ENCODE assay signal across 23 mouse cellular contexts in the genomic region with DNA sequence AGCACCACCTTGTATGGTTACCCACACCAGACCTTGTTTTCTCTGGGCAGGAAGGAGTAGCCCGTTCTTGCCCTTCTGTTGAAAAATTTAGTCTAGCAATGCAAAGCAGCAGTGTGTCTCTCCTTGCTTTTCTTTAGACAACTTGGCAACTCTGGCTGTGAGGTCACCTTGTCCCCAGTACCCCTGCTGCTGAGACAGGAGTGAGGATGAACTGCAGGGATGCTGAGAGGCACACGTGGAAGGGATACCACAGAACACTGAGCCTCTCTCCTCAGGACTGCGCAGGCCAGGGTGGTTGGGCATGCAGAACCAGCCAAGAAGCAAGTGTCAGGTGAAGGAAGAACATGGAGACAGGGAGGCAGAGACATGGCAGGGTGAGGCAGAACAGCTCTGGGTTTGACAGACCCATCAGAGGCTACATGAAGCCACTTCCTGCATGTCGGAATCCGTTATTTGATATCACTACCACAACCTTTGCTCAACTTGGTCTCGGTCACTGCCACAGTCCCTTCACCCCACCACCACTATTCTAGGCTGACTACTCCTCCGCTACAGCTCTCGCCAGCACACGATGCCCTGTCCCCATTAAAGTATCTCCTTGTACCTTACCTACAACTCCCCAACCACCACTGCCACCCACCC.
DNase-seq lines count a peak whose midpoint lies in the region; ATAC-seq and TF ChIP-seq lines count a peak whose summit lies in the region.
"Had no signal": no experiment of that assay in that cellular context is flagged by ENCODE, and none has a peak within 500 bp of the region (broad histone marks: within the 10 kb centered on the region; RNA-seq: fewer than 3 reads in every experiment).

No protein-coding gene starts in this region.

- WGBS in hindbrain, postnatal 0 days: 88% methylated on average over 9 of the region's 9 CpGs
- 85% methylated on average over 9 of the region's 9 CpGs for WGBS in hindbrain, embryonic 10.5 days
- 88% methylated on average over 9 of the region's 9 CpGs for WGBS in midbrain, postnatal 0 days
- WGBS in heart, adult 2 months: 88% methylated on average over 9 of the region's 9 CpGs

- no peaks in the 10 kb centered on the region for H3K27me3 ChIP-seq in hindbrain, postnatal 0 days (ENCODE audit: insufficient read depth, low read length)
- H3K27me3 ChIP-seq in hindbrain, embryonic 10.5 days (ENCODE audit: insufficient read depth, poor library complexity, severe bottlenecking): no peaks in the 10 kb centered on the region
- H3K27me3 ChIP-seq in midbrain, postnatal 0 days (ENCODE audit: insufficient read depth, low read length): no peaks in the 10 kb centered on the region
- H3K27me3 ChIP-seq in heart, adult 2 months (ENCODE audit: control insufficient read depth, insufficient read depth, low read length): no peaks in the 10 kb centered on the region
- H3K27me3 ChIP-seq: limb, embryonic 15.5 days; liver, embryonic 15.5 days; lung, embryonic 15.5 days; midbrain, embryonic 12.5 days had no signal

- H3K4me3 ChIP-seq in hindbrain, postnatal 0 days (ENCODE audit: low read length): no peak overlapping the region
- H3K4me3 ChIP-seq in hindbrain, embryonic 10.5 days: no peak overlapping the region
- no peak overlapping the region for H3K4me3 ChIP-seq in midbrain, postnatal 0 days (ENCODE audit: low read depth, low read length)
- H3K4me3 ChIP-seq in heart, adult 2 months: no peak overlapping the region
- H3K4me3 ChIP-seq: limb, embryonic 15.5 days; liver, embryonic 15.5 days; lung, embryonic 15.5 days; midbrain, embryonic 12.5 days had no signal

- no peak for TF ChIP-seq EP300 in heart, adult 2 months (IDR thresholded peaks at IDR 0.05; ENCODE audit: insufficient read depth, low read depth, low read length)

- H3K4me2 ChIP-seq in hindbrain, postnatal 0 days (ENCODE audit: low read depth, low read length): no peak overlapping the region
- H3K4me2 ChIP-seq in midbrain, postnatal 0 days (ENCODE audit: low read depth, low read length, poor library complexity, severe bottlenecking): no peak overlapping the region
- H3K4me2 ChIP-seq: heart, embryonic 11.5 days; limb, embryonic 15.5 days; liver, embryonic 15.5 days; lung, embryonic 15.5 days had no signal

- no peaks in the 10 kb centered on the region for H3K9me3 ChIP-seq in hindbrain, postnatal 0 days (ENCODE audit: low read length)
- no peaks in the 10 kb centered on the region for H3K9me3 ChIP-seq in hindbrain, embryonic 10.5 days
- no peaks in the 10 kb centered on the region for H3K9me3 ChIP-seq in midbrain, postnatal 0 days (ENCODE audit: low read length)
- H3K9me3 ChIP-seq: limb, embryonic 15.5 days; liver, embryonic 15.5 days; lung, embryonic 15.5 days; midbrain, embryonic 12.5 days had no signal

- no peak overlapping the region for H3K9ac ChIP-seq in hindbrain, postnatal 0 days (replicated peaks; ENCODE audit: low read length)
- no peak overlapping the region; the same call in 1 of the 2 replicates for H3K9ac ChIP-seq in midbrain, postnatal 0 days (replicated peaks; ENCODE audit: low read length, poor library complexity, severe bottlenecking)
- no peak overlapping the region for H3K9ac ChIP-seq in heart, adult 2 months (ENCODE audit: low read depth, low read length)
- H3K9ac ChIP-seq: limb, embryonic 15.5 days; liver, embryonic 15.5 days; lung, embryonic 15.5 days; midbrain, embryonic 12.5 days had no signal

- TF ChIP-seq POLR2A in heart, adult 2 months (IDR thresholded peaks at IDR 0.05; ENCODE audit: insufficient read depth, low read depth, low read length): no peak

- H3K36me3 ChIP-seq in hindbrain, postnatal 0 days (ENCODE audit: insufficient read depth, low read length): no peaks in the 10 kb centered on the region
- no peaks in the 10 kb centered on the region for H3K36me3 ChIP-seq in hindbrain, embryonic 10.5 days
- no peaks in the 10 kb centered on the region for H3K36me3 ChIP-seq in midbrain, postnatal 0 days (ENCODE audit: insufficient read depth, low read length)
- no peaks in the 10 kb centered on the region for H3K36me3 ChIP-seq in heart, adult 2 months (ENCODE audit: control insufficient read depth, insufficient read depth, low read length)
- H3K36me3 ChIP-seq: limb, embryonic 15.5 days; liver, embryonic 15.5 days; lung, embryonic 15.5 days; midbrain, embryonic 12.5 days had no signal

- H3K27ac ChIP-seq in hindbrain, postnatal 0 days: 0 out of 2 replicates have a peak overlapping the region, but pooled peaks have one; percentile 41
- no peak overlapping the region for H3K27ac ChIP-seq in hindbrain, embryonic 10.5 days
- peak overlapping the region; percentile 72; the same call in 1 of the 2 replicates for H3K27ac ChIP-seq in midbrain, postnatal 0 days (ENCODE audit: low read depth, low read length)
- no peak overlapping the region for H3K27ac ChIP-seq in heart, adult 2 months
- H3K27ac ChIP-seq: limb, embryonic 15.5 days; liver, embryonic 15.5 days; lung, embryonic 15.5 days had no signal

- TF ChIP-seq CTCF in hindbrain, postnatal 0 days (IDR thresholded peaks at IDR 0.05; ENCODE audit: low read depth): no peak
- no peak for TF ChIP-seq CTCF in midbrain, postnatal 0 days (IDR thresholded peaks at IDR 0.05)
- no peak for TF ChIP-seq CTCF in heart, adult 2 months (IDR thresholded peaks at IDR 0.05)

- DNase-seq in hindbrain, postnatal 0 days (ENCODE audit: low spot score): no peak
- DNase-seq in hindbrain, embryonic 10.5 days (ENCODE audit: low spot score): no peak
- DNase-seq in midbrain, postnatal 0 days (ENCODE audit: low spot score): no peak
- no peak for DNase-seq in heart, adult 2 months
- no peak for DNase-seq in frontal cortex, postnatal 25 days (ENCODE audit: low spot score in 2 of 2)
- DNase-seq: adrenal gland, postnatal 10 days; cerebellum, postnatal 10 days; gastrocnemius, postnatal 36 days; kidney, adult 9 months; kidney, postnatal 14 days; left cerebral cortex, postnatal 4 days; lung, postnatal 36 days; right cerebral cortex, adult 18-20 months; right cerebral cortex, postnatal 4 days; thymus, postnatal 25 days had no signal

- no peak for ATAC-seq in hindbrain, postnatal 0 days
- ATAC-seq in common myeloid progenitor, adult 5-6 weeks (replicated peaks; ENCODE audit: low read depth, poor library complexity, severe bottlenecking): peak; percentile 79
- peak; percentile 40 for ATAC-seq in granulocyte monocyte progenitor cell, adult 5-6 weeks (replicated peaks; ENCODE audit: poor library complexity, severe bottlenecking)
- ATAC-seq in midbrain, postnatal 0 days (ENCODE audit: low FRiP score): no peak
- ATAC-seq: activated CD4-positive, CD25-positive, alpha-beta regulatory T cell, adult 4 months had no signal

- 0 out of 2 replicates have a peak, but pooled peaks cover 13% of the 10 kb centered on the region for H3K4me1 ChIP-seq in hindbrain, postnatal 0 days (ENCODE audit: insufficient read depth, low read length)
- peaks cover 32% of the 10 kb centered on the region for H3K4me1 ChIP-seq in hindbrain, embryonic 10.5 days (replicated peaks)
- 0 out of 2 replicates have a peak, but pooled peaks cover 6% of the 10 kb centered on the region for H3K4me1 ChIP-seq in midbrain, postnatal 0 days (ENCODE audit: insufficient read depth, low read length)
- H3K4me1 ChIP-seq in heart, adult 2 months (ENCODE audit: control insufficient read depth, insufficient read depth, low read length): no peaks in the 10 kb centered on the region
- H3K4me1 ChIP-seq: limb, embryonic 15.5 days; liver, embryonic 15.5 days; lung, embryonic 15.5 days had no signal

- no peaks in the 10 kb centered on the region for H3K79me2 ChIP-seq in heart, adult 2 months (replicated peaks; ENCODE audit: control insufficient read depth, insufficient read depth, low read length)

- intact Hi-C loops in heart, adult 2 months (cut with DNase I): no loop called here

Comparison
In these comparisons a context has a peak if more than half of its experiments do, and no peak if none do; other contexts are left out.
1. H3K27ac ChIP-seq: peak in hindbrain, postnatal 0 days (single experiment) and midbrain, postnatal 0 days (single experiment); none in hindbrain, embryonic 10.5 days (single experiment) and heart, adult 2 months (single experiment).
2. ATAC-seq: peak in common myeloid progenitor, adult 5-6 weeks (single experiment) and granulocyte monocyte progenitor cell, adult 5-6 weeks (single experiment); none in hindbrain, postnatal 0 days (single experiment) and midbrain, postnatal 0 days (single experiment).